Mouse (Mus musculus) neutrophil, adult 59 days (primary cell): Measurements from ENCODE around the gene Zfp352. TPM values are rescaled to one million over a fixed set of nuclear protein-coding genes. Genes with fewer than 3 reads are reported as not detected.

Experiments
- total RNA-seq, 2 experiments: library from RNA; stranded (reverse); gene quantifications; 1 replicate in 1 of 2; 2 replicates in 1 of 2; pipeline ENCODE4 v1.2.4; 2023

Gene Zfp352
- not detected for total RNA-seq

GRCm38 (mm10) chr4:90218520-90218919, at the start of gene Zfp352:
Zfp352 (plus strand) TSS chr4:90218820.

